Mouse (Mus musculus): Measurements from ENCODE around the gene 5031439G07Rik.

- TF ChIP-seq CTCF (IDR thresholded peaks at IDR 0.05; ENCODE audit: low read depth, low read length) (no peak), POLR2A (IDR thresholded peaks at IDR 0.05; ENCODE audit: borderline replicate concordance, low read depth, low read length) (no peak)
Measured at GRCm38 (mm10) chr15:84972860-84973543, 15.3 kb downstream of the 5031439G07Rik start.
